Mouse (Mus musculus) frontal cortex, adult (tissue): ENCODE results near the gene Meis2.

ENCODE experiments used
- ATAC-seq: cut with Nextera tagmentation; 2 replicates; pipeline ENCODE4 v1.9.2; 2017; ENCODE audit warnings: mild to moderate bottlenecking, moderate library complexity, mixed read lengths; ENCODE audit not compliant: low TSS enrichment

Gene Meis2

DNA sequence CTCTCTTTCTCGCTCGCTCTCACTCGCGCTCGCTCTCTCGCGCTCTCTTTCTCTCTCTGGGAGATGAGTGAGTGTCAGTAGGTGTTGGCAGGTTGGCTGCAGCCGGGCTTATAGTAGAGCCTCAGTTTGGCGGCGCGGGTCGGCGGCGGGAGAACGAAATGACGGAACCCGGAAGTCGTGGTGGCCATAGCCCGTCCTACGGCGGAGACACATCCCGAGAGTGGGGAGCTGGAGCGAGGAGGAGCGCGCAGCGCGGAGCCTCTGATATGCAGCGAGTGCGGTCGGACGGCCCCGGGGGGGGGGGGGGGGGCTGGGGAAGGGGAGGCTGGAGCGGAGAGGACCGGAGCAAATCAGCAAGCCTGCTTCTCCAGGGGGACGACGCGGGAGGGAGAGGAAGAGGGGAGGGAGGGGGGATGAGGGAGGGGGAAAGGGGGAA, at the start of gene Meis2:
Gene Meis2, minus strand, starts transcription at position 270 of the 436 bp plus-strand sequence.
- peak; percentile 54 for ATAC-seq

DNA sequence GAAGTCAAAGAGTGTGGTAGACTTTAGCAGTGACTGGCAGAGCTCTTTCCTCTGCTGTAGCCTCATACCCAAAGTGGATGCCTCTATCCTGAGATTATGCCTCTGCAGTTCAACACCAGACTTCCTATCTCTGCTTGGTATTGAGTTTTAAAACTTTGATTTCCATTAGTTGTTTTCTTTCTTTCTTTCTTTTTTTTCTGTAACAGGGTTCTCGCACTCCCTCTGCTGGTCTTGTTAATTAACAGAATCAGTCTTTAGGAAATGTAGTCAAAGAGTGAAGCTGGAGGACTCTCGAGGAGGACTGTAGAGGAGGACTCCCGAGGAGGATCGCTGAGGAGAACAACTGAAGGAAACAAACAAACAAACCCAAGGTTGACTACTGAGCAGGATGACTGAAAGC, 40.6 kb upstream of the Meis2 start:
- ATAC-seq = peak; percentile 80; the same call in 1 of the 2 replicates

DNA sequence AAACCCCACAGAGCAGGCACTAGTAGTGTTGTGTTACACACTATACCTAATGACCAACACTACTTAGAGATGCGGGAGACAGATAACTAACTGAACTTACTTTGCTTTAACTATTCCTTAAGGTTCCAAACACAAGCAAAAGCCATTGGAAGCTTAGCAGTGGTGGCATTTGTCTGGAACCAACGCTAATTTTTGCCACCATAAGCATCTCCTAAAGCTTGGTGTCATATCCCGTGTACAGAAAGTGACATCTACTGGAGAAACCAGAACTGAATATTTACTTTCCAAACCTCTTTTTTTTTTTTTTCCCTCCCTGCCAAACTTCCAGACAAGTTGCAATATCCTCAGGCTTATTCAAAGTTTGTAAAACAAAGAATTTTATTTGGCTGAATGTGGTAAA, 39.5 kb upstream of the Meis2 start:
- peak; percentile 65 for ATAC-seq

GRCm38 (mm10) chr2:116103411-116103996, 37.9 kb upstream of the Meis2 start:
- no peak for ATAC-seq

DNA sequence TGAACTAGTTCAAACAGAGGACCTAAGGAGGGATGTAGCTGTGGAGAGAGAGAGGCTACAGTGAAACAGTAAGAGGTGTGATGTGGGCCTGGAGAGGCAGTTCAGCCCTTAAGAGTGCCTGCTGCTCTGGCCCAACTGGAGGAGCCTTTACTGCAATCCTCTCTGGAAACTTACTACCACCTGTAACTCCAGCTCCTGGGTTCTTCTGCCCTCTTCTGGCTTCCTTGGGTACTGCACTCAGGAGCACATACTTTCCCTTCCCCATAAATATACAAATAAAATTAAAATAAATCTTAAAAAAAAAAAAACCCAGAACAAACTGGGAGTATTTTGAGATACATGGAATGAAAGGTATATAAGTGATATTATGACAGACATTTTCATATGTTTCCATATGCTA, 35.6 kb upstream of the Meis2 start:
- no peak for ATAC-seq

- ATAC-seq = no peak
These were observed 15.3 kb upstream of the Meis2 start for GRCm38 (mm10) chr2:116080961-116081360.

DNA sequence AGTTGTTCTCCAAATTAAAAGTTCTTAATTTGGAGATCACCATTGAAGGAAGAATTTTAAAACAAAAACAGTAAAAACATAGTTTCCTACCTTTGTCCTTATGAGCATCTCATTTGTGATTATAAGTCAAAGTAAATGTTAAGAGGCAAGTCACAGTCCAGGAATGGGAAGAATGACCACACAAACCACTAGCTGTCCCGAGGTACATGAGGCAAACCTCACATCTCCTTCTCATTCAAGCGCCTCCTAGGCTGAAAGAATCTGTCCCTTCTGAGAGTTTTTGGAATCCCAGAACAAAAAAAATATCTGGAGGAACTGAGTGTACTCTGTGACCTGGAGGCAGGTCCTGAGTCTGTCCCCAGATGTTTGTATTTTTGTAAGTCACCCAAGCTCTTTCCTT, 13.2 kb upstream of the Meis2 start:
- no peak for ATAC-seq

- ATAC-seq = no peak
These were observed 12.1 kb upstream of the Meis2 start for GRCm38 (mm10) chr2:116077716-116078115.

- no peak for ATAC-seq
These were observed 11.3 kb upstream of the Meis2 start for GRCm38 (mm10) chr2:116076752-116077480.

GRCm38 (mm10) chr2:116075902-116076301, 10.3 kb upstream of the Meis2 start:
- no peak for ATAC-seq

DNA sequence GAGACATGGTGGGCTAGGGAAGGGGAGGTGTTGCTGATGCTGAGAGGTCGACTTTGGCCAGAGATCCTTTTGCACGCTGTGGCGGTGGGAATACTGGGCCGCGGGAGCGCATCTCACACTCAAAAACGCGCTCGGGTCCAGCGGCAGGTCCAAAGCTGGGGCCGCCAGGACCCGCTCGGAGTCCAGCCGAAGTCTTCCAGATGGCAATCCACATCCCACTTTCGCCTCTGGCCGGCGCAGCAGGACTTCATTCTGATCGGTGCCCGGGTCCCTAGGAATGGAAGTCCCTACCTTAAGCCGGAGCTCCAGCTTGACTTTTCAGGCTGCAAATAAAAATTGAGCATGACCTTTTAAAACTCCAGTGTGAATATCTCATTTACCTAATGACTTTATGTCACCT, 9.8 kb upstream of the Meis2 start:
- ATAC-seq = 0 out of 2 replicates have a peak, but pooled peaks have one; percentile 22

DNA sequence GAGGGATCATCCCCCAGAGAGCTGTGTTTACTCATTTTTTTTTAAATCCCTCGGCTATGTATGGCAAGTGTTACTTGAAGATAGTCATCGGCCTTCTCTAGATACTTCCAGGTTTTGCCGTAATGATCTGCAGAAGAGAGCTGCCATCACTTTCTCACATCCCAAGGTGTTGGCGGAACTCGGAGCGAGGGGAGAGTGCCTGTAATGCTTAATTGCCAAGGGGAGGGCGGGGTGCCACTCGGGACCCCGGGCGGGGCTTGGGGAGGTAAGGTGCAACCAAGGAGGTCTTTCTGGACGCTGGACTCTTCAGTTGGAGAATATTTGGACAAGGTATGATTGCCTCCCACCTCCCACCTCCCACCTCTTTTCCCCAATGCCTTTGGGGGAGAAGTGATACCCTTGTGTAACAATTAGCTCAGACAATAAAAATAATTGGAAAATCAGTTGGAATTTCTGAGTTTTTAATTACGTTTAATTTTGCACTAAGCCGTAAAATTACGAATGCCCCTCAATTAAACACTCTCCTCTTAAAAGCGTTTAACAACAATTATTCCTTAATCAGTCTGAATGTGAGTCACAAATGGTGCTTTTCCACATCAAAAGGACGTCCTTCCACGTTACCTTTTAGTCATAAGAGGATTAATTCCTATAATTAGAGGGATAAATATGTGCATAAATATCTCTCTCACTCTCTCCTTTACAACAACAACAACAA, 9.2 kb upstream of the Meis2 start:
- ATAC-seq = no peak

- ATAC-seq = no peak
These were observed 8.4 kb upstream of the Meis2 start for GRCm38 (mm10) chr2:116074061-116074460.

GRCm38 (mm10) chr2:116073311-116073904, 7.8 kb upstream of the Meis2 start:
- ATAC-seq = no peak

- ATAC-seq = 0 out of 2 replicates have a peak, but pooled peaks have one; percentile 13
These were observed 7.1 kb upstream of the Meis2 start for GRCm38 (mm10) chr2:116072706-116073105.

DNA sequence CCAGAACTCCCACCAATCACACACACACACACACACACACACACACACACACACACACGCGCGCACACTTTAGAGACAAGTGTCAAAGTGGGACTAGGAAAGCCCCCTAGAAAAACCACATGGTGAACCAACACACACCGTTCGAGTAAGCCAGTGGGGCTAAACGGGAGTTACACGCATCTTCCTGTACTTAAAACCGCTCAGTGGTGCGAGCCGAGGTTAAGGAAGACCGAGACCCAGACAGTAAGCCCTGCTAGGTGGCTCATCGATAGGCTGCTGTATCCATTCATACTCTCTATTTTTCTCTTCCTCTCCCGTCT, 6.6 kb upstream of the Meis2 start:
- ATAC-seq = 0 out of 2 replicates have a peak, but pooled peaks have one; percentile 11

GRCm38 (mm10) chr2:116071571-116072320, 6.1 kb upstream of the Meis2 start:
- peak; percentile 22; the same call in 1 of the 2 replicates for ATAC-seq

DNA sequence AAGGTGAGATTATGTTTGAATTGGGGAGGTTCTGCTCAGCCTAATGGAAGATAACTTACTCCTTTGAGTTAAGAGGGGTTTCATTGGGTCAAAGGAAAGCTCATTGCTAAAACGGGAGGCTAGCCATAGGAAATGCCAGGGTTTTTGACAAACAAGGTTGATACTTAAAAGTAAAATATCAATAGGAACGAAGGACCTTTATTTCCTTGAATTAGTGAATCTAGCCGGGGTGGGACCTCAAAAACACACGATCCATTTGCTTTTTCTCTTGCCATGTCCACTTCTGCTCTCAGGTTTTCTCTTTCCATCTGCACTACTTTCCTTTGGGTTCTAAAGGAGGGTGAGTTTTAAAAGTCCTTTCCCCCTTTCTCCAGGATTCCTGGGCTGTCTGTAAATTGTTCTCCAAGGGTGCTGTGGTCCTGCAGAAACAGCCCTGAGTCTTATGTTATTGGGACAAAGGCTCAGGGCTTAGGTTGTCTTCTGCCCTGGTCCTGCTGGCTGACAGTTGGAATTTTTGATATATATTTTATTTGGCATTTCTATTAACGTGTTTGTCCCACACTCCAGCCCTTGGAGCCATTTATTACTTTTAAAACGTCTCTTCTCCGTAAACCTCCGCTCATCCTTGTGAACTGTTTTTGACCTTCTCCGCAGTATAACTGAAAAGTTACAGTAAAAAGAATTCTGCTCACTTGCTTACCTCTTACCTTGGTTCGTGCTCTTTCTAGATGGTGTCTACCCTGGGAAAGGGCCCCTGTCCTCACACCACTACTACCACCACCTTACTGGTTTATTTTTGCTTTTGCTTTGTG, 5.2 kb upstream of the Meis2 start:
- no peak for ATAC-seq

DNA sequence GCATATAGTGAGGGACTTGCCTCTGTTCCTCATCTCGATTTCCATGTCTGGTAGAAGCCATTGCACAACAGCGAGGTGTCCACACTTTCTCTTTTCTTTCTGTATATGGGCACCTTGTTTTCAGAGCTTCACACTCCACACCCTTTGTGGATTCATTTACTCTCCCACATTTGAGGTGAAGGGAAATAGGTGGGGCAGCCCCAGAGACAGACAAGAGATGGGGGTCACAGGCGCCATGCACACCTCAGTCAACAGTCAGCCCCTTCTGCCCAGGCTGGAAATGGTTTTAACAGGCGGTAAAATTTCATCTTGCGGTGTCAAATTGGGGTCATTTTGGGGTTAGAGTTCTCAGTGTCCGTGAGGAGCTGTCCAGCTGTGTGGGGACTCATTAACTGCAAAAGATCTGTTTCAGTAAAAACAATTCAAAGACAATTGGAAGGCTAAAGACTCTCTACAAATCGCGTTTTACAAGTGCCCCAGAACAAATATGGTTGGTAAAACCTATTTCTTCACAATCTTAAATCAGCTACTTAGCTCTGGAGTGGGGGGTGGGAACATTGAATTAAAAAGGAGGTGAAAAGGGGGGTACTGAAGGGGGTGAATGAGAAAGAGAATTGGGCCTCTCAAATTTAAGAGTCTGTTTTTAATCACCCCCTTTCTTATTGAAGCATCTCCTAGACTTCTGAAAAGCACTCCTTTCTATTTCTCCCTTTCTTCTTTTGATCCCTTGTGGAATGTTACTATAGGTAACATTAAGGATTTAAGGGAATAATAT, 4.0 kb upstream of the Meis2 start:
- ATAC-seq = no peak

DNA sequence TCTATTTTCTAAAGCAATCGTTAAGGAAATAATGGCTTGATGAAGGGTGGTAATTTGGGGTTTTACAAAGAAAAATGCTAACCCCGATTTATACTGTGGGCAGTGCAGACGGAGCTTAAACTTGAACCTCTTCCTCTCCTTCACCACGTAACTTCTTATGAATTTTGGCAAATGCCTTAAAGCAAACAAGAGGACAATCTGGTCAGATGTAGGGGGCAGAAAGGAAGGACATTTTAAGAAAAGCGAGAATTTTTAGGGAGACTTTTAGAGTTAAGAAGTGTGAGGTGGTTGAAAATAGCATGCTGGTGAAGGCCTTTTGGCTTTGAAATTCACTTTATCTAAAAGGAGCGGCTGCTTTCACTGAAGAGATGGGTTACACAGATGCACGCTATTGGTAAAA, 3.3 kb upstream of the Meis2 start:
- ATAC-seq = no peak
